Mouse (Mus musculus) layer of hippocampus, adult 9-11 months (tissue): ENCODE measurements at regions not wholly inside any gene's neighbourhood (a gene's known extent, or its start where the extent isn't known, plus 50 kb on each side); places are given as distances from the start of the nearest gene placed in this dataset.

ENCODE experiments used
- DNase-seq: peaks from one replicate; pipeline ENCODE4 v3.0.0; 2022

- no peak for DNase-seq
Measured at GRCm38 (mm10) chr12:118650483-118651160, 195.5 kb upstream of the Sp8 start.

DNA sequence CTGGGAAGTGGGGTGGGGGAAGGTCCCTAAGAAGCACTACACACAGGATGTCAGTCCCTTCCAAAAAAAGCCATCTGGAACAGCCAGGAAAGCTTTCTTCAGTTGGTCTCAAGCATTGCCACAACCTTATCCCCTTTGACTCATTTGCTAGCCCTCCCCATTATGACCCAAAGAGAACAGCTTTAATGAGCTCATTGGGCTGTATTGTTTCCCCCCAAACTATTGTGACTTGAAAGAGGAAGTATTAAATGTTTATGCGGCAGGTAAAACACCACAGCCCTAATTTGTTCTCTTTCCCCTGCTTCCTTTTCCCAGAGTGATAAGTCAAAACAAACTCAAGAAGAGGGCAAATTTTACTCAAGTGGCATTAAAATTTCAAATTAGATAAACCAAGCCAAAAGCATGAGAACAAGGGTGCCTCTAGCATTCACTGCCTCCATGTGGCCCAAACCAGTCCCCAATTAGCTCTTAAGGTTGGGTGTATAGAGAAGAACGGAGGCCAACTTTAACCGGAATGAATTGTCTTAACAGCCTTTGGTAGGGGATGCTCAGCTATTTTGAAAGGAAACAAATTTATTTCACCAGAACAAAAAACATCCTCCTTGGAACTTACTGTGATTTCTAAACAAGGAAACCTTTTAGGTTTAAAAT, 196.7 kb upstream of the Sp8 start:
- no peak for DNase-seq

GRCm38 (mm10) chr12:118648673-118649072, 197.5 kb upstream of the Sp8 start:
- DNase-seq: no peak

DNA sequence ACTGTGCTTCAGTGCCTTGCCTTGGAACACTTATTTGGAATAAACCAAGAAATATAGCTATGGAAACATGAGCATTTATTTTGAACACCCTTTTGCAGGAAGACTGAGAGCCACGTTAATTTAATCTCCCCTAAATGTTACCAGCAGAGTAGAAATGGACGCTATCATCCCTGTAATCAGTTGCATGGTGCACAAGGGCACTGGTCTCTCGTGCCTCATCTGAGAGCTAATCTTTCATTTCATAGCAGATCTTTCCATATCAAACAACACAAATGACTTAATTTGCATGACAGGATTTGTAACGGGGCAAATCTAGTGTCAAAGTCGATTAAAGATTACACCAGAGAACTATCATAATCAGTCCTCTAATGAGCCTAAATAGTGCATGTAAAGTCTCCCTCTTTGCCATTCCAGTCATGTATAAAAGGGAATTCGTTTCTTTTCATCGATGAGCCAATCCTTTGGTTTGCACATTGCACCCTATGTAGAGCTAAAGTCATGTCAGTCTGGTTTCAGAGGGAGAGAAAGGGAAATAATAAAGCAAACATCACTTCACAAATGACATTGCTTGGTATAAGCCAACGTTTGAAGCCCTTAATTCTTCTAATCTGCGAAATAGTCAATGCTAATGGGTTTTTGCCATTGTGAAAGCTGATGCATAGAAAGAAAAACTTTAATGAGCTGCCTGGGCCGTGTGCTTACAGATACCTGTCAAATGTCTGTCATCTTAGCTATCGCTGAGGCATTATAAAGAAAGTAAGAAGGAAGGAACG, 198.7 kb upstream of the Sp8 start:
- DNase-seq: no peak

DNA sequence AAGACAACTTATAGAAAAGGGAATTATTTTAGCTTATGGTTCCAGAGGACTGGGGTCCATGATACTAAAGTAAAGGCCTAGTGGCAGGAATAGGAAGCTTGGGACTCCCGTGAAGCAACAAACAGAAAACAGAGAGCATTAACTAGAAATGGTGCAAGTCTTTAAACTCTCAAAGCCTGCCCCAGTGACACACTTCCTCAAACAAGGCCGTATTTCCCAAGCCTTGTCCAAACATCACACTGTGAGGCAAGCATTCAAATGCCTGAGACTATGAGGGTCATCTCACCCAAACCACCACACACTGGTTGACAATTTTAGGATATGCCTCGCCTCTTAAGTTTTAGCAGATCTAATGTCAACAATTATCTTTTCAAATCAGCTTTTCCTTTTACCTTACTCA, 205.2 kb upstream of the Sp8 start:
- no peak for DNase-seq

DNA sequence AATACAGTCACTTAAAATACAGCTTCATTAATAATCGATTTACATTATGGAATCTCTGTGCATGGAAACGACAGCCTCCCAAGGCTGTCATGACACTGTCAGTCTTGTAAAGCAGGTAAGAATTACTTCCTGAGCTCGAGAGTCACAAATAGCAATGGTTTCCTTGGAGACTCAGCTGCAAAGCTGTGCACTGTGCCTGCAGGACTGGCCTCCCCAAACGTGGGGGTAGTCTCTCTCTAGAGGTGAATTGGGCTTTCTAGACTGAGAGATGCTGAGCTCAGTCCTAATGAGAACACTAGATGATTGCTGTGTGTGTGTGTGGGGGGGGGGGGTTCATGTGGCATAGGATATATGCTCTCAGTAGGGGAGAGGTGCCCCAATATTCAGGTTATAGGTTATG, 208.9 kb upstream of the Sp8 start:
- DNase-seq: no peak

DNA sequence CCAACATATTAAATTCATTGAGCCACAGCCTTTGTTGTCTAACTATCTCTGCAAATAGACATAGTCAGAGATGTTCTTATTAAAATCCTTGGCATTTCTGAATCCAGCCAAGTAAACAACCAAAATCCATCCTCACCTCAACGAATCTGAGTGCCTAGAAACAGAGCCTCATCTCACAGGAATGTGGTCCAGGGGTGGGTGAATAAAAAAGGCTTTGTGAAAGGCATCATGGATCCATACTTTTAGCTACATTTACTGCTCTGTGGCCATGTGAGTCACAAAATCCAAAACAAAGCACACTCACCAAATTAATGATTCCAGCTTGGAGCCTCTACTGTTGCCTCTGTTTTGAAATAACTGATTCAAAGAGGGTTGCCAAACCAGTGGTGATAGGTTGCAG, 210.7 kb upstream of the Sp8 start:
- no peak for DNase-seq

DNA sequence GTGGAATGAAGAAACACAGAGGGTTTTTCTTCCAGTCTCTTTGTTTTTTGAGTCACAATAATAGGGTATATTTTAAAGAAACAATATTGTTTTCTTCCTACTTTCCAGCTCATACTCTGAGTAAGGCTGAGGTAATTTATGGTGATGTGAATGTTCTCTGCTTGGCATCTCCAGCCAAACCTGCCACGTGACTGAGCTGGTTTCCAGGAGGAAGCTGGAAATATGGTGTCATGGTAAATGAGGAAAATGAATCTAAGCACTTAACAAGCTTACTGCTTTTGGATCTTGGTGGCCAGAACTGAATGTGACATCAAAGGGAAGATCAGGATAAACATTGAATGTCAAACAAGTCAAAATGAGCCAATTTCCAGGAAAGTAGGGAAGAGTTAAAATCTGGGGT, 215.8 kb upstream of the Sp8 start:
- DNase-seq: no peak

GRCm38 (mm10) chr12:118621697-118622485, 224.2 kb upstream of the Sp8 start:
- DNase-seq: no peak

DNA sequence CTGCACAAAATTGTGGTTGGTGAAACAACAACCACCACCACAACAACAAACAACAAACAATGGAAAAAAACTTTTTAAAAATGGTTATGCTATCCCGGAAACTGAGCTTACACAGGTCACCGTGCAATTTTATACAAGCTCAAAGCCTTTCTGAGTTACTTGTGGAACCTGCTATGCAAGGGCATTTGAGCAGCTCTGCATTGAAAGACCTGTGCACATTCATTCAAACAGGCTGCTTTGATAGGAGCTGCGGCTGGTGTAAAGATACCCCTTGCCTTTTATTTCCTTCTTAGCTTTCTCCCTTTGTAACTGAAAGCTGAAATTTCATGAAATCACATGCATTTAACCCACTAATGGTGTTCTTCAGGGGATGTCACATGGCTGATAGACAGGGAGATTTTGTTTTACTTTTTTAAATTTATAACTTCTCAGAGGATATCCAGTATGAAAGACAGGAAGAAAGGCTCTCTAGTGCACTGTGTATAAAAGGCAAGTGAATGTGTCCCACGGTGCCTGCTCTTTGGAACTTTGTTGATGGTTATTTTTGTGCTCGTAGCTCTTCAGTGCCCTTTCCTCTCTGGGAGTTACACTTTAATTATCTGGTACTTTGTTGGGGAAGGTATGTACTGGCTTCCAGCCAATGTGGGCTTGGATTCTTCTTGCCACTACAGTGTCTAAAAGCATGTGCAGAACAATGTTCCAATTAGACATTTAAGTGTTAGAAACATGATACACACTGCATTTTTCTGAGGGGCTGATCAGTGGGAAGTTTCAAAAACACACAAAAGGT, 225.1 kb upstream of the Sp8 start:
- no peak for DNase-seq

GRCm38 (mm10) chr12:118597015-118597414, 249.1 kb upstream of the Sp8 start:
- no peak for DNase-seq

DNA sequence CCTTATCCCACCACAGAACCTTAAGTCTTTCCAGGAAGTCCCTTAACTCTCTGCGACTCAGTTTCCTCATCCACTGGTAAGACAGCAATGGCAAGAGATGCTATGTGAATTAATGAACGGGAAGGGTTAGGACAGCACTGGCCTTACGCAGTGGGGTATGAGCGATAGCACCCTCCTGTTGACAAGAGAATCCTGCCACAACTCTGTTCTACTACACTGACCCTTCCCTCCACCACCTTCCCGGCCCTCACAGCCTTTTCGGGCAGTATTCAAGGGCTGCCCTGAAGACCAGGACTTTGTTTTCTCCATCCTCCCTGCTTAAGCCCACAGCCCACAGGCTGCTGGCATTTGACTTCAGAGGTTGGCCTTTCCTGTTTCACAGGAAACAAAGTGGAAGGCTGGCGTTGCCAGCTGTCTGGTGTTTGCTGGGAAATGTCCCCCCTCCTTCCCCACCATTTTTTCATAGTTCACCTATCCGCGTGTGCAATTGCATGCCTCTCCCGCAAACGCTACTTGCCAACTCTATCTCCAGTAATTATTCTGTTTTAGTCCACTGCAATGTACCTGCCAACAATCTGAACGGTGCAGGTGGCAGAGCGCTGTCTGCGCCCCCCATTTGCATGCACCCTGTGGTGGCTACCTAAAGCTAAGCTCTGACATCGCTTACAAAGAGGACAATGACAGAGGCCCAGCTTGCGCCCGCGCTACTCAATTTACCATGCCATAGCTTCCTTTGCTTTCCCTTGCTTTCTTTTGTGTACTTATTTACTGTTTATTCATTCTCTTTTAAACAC, 251.2 kb upstream of the Sp8 start:
- DNase-seq: no peak

- DNase-seq: peak; percentile 1
Measured at GRCm38 (mm10) chr12:118583829-118584628, 262.1 kb upstream of the Sp8 start.

DNA sequence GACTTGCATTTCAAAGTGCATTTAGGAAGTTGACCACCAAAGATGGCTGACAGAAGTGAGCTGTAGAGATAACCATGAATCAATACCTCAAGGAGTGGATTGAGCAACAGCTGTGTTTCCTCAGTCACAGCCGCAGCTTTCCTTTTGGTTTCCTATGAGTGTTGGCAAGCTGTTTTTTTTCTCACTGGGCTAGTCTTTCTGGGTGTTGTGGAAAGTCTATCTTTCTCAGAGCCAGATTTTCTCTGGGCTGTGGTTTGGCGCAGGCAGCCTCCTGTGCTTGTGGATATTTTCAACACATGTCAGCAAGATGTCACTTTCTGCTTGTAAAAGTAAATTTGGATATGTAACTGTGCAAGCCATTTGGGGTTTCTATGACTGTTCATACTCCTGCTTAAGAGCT, 268.6 kb upstream of the Sp4 start:
- peak; percentile 3 for DNase-seq

DNA sequence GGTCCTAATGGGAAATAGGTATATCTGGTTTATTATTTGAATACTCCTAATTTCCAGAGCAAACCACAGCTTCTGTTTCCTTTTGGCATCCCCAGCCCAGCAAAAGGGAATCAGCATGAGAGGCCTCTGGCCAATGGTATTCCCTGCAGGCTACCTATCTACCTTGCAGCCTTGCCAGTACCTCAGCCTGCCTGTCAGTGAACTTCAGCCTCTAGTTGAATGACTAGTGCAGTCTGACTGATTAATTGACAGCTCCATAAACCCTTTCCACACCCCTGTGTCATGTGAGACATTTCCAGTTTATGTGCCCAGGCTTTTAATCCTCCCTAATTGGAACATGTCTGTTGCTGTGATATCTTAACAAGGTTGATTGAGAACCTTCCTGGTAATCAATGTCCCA, 265.4 kb upstream of the Sp4 start:
- DNase-seq: no peak

DNA sequence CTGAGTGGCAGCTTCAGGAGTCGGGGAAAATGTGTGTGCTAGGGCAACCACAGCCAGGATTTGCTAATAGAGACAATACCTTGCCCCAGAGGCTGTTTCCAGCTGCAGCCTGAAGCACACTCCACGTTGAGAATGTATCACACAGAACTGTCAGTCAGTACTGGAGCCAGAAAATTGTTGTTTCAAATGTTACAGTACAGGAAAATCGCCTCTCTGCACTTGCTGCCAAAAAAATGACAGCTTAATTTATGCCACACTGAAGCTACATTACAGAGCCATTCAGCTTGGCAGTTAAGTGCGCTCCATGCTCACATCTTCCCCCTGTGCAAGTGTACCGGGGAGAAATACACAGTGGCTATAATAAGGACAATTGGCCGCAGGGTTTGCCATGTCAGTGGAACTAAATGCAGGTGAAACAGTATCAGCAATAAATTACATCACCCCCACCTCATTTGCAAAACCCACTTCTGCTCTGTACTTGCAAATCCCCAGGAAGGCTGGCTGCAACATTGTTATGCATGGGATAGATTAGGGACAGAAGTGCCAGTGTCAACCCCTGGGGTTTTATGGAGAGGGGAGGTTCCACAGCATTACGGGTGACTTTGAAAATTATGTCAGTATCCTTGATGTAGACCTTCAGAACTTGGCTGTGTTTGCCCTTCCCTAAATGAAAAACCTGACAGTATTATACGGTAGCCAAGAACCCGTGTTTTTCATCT, 263.3 kb upstream of the Sp4 start:
- DNase-seq: no peak

DNA sequence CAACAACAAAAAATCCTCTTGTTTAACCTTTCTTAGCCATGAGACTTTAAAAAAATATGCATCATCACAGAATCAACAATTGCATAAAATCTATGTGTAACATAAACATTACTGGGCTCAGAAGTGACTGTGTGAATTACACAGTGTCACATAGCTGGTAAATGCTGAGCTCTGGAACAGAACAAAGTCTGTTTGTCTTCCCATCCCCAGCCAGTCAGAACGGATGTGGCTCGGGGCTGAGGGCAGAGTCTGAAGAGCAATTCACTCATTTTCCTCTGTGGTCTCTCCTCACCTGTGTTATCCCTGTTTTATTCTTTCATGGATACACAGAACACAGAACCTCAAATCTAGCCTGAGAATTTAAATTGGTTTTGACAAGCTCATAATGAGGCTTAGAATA, 261.0 kb upstream of the Sp4 start:
- no peak for DNase-seq

- DNase-seq: no peak
Measured at GRCm38 (mm10) chr12:118549071-118549470, 247.8 kb upstream of the Sp4 start.

GRCm38 (mm10) chr12:118540336-118540735, 239.1 kb upstream of the Sp4 start:
- DNase-seq: no peak

DNA sequence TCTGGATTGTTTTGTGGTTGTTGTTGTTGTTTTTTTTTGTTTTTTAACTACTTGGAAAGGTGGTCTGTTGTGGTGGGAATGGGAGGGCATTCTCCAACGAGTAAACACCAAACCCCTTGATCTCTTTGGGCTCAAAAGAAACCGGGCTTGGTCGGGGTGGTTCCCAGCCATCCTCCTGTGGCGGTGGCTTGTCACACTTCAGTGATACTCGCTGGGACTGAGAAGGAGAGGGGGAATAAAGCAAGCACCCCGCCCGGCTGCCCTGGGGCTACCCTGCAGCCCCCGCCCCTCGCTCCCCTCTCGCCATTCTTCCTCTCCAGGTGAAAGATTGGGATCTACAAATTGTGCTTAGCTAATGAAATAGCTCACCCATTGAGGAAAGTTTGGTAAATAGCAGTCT, 229.3 kb upstream of the Sp4 start:
- DNase-seq: no peak
